Mouse (Mus musculus) CD4-positive naive resting alpha-beta T cell, adult 57 days (primary cell): ENCODE measurements around the gene Guca1a. TPM values are rescaled to one million over a fixed set of nuclear protein-coding genes. Genes with fewer than 3 reads are reported as not detected.

Experiments
- total RNA-seq: library from RNA; stranded (reverse); gene quantifications from one replicate; pipeline ENCODE4 v1.2.4, GENCODE M21; 2023

Guca1a gene
- not detected for total RNA-seq

GRCm38 (mm10) chr17:47400451-47400850 is at the start of gene Guca1a:
Gene Guca1a (minus strand): TSS chr17:47400584.

GRCm38 (mm10) chr17:47436907-47437547 is 36.6 kb upstream of the Guca1a start, which contains the start of gene 1700001C19Rik:
Gene 1700001C19Rik (minus strand): TSS chr17:47437376.

GRCm38 (mm10) chr17:47436156-47436906 is 35.9 kb upstream of the Guca1a start, which contains the start of gene AI661453:
Gene AI661453 (plus strand): TSS chr17:47436615.

GRCm38 (mm10) chr17:47385145-47385544 is 15.2 kb downstream of the Guca1a start, which contains the start of gene Guca1b:
Gene Guca1b (plus strand): TSS chr17:47385393.

DNA sequence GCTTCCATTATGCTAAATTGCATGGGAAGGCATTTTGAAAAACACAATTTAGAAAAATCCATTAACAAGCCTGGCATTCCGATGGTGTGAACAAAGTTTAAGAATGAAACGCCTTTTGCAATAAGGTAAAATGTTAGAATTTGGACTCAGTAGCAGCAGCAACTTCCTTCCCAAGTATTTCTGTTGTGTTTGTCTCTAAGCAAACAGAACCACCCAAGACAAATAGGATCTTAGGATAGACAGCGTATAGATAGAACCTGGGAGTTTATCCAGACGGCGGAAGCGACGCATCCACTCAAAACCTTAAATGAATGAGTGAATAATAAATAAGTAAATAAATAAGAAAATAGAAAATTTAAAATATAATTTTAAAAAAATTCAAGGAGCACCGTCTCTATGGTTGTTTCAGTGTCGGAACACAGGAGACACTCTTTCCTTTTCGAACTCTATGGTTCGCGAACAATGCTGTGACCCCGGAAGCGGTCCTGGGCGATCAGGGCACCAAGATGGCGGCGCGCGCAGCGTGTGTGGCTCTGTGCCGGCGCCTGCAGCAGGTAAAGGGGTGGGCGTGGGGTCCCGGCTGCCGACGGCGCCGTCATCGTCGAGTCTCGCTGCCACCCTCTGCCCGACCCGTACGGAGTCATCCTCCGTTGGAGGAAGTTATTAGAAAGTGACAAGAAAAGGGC is 31.8 kb downstream of the Guca1a start, which contains the start of gene Mrps10:
Mrps10 (plus strand) TSS at position 487 of the 686 bp plus-strand sequence.

Other genes starting within 250 kb of the Guca1a start
- gene Mrps10, start 31.7 kb downstream of the Guca1a start, total RNA-seq = 21.2 TPM
- gene Guca1b, start 15.2 kb downstream of the Guca1a start, total RNA-seq = 3.9 TPM
- gene AI661453, start 36.0 kb upstream of the Guca1a start, total RNA-seq = 0.15 TPM
- not detected for gene 1700001C19Rik, start 36.8 kb upstream of the Guca1a start, total RNA-seq
- gene Taf8, start 101.7 kb upstream of the Guca1a start, total RNA-seq = 67.6 TPM
- 521 TPM for gene Ccnd3, start 104.5 kb upstream of the Guca1a start, total RNA-seq
- 16.6 TPM for gene Bysl, start 210.9 kb upstream of the Guca1a start, total RNA-seq
- gene Med20, start 211.0 kb upstream of the Guca1a start, total RNA-seq = 64.3 TPM
- gene Gm20517, start 211.0 kb upstream of the Guca1a start, total RNA-seq = 3.2 TPM
- 6.3 TPM for gene Usp49, start 230.1 kb upstream of the Guca1a start, total RNA-seq